Mouse (Mus musculus) right cerebral cortex, adult 18-20 months (tissue): ENCODE measurements at regions not wholly inside any gene's neighbourhood (a gene's known extent, or its start where the extent isn't known, plus 50 kb on each side); places are given as distances from the start of the nearest gene placed in this dataset.

ENCODE experiments used
- DNase-seq: peaks from one replicate; pipeline ENCODE4 v3.0.0; 2022; ENCODE audit warnings: mixed read lengths

DNA sequence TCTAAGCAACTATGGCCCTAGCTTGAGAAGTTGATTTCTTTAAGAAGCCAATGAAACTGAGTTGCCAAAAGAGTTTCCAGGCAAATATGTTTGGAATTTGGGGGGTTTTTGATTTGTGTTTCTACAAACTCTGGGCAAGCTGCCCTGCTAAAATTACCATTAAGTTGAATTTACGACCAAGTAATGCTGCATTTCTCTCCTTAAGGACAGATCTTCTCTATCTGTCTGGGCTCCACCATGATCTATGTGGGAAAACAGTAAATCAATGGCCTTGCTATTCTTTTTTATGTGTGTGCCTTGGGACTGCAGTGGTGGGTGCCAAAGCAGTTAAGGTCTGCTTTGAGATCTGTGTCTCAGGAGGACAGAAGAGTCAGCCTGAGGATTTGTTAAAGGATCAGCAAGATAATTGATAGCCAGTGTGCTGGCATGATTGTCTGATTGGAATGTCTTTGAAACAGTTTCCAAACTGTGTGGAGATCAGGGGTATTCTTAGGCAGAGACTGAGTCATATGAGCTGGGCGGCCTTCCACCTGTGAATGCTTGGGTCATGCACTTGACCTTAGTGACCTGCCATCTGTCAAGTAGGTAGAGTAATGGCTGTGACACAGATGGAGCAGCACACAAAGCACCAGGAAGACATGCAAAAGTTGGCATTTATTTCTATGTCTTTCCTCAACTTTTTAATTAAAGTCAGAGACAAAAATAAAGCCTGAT is 91.1 kb upstream of the Pmch start:
- no peak for DNase-seq

DNA sequence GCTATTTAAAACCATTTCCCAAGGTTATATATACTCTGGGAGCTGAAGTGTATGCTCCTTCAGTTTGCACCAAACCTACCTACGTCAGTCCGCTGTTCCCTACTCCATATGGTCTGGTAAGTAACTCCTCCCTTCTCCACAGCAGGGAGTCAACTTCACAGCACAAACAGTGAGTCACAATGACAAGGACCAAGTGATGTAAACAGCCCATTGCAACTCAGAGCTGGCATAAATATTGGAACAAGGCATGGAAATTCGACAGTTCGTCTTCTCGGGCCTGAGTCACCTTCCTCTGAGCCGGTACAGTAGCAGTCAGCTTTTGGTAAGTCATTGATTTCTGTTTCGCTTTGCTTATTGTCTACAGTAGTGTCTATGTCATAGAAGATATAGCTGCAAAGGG is 82.2 kb upstream of the Pmch start:
- DNase-seq = peak; percentile 20

DNA sequence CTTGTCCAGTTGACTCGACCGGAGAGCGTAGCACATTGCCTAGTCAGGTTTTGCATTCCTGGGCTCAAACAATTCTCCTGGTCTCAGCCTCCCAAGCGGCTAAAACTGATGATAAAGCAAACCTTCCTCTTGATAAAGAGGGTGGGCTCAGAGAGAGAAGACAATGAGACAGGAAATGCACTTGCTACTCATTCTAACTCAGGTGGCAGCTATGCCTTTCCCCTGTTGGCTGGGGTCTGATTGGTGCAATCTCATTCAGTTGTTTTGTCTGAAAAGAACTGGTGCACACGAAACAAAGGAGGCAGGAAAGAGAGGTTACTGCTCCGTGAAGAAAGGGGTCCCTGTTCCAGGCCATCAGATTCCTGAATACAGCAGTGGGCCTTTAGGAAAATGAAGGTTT is 80.0 kb upstream of the Pmch start:
- DNase-seq = no peak

DNA sequence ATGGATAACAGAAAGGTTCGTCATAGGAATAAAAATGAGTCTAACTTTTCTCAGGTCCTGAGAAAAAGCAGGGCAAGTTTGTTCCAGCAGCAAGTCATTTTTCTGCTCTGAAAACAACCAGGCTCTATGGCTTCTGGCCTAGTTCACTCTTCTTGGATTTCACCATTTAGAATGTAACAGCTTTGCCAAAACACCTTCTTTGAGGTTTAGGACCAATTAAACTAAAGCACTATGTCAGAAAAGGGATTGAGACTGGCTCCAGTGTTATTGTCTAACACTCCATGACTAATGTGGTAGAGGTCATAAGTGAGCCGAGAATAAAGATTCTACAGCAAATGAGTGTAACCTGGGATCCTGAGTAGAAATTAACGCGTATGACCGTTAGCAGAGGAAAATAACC is 58.9 kb upstream of the Pmch start:
- DNase-seq = no peak
